Mouse (Mus musculus): ENCODE results near the gene Abhd15. TPM values are rescaled to one million over a fixed set of nuclear protein-coding genes. Genes with fewer than 3 reads are reported as not detected.

The Abhd15 gene
- total RNA-seq, 2 experiments from 2014 or later = 0.70 to 2.2 TPM

GRCm38 (mm10) chr11:77530862-77531261 is 15.9 kb downstream of the Abhd15 start:
- ATAC-seq (replicated peaks; ENCODE audit: low FRiP score, low TSS enrichment, poor library complexity, severe bottlenecking) = no peak

- no peak for ATAC-seq (replicated peaks; ENCODE audit: low FRiP score, low TSS enrichment, poor library complexity, severe bottlenecking)
These were observed 17.4 kb downstream of the Abhd15 start for GRCm38 (mm10) chr11:77532202-77532846.

DNA sequence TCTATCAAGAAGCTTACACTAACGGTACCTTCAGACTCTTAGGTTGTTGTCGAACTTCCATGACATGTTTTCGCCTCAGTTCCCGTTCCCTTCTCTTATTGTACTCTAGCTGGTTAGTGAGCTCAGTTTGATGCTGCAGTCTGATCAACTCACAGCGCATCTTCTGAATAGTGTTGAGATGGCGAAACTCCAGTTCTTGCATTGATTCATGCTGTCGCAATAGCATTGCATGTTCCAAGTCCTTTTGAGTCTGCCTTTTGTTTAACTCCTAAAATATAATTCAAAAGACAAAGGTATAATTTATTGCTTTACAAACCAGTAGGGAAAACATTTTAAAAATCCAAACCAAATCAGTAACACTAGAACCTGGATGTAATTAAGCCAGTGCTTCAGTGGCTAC is 30.3 kb downstream of the Abhd15 start:
- no peak for ATAC-seq (replicated peaks; ENCODE audit: low FRiP score, low TSS enrichment, poor library complexity, severe bottlenecking)

- no peak for ATAC-seq (replicated peaks; ENCODE audit: low FRiP score, low TSS enrichment, poor library complexity, severe bottlenecking)
These were observed 70.3 kb downstream of the Abhd15 start for GRCm38 (mm10) chr11:77585201-77585600.

Other genes with a start within 250 kb of the Abhd15 start
- gene Coro6, start 52.7 kb upstream of the Abhd15 start, total RNA-seq (2014; fragmentation: Nextera tagmentation) = not detected in 2 replicates
- not detected in 2 replicates for gene Coro6, start 52.7 kb upstream of the Abhd15 start, total RNA-seq (2017)
- gene Ankrd13b, start 25.4 kb upstream of the Abhd15 start, total RNA-seq (2014; fragmentation: Nextera tagmentation) = 25.8 and 26.4 TPM in 2 replicates
- 8.3 and 11.7 TPM in 2 replicates for gene Ankrd13b, start 25.4 kb upstream of the Abhd15 start, total RNA-seq (2017)
- gene Git1, start 21.6 kb upstream of the Abhd15 start, total RNA-seq (2014; fragmentation: Nextera tagmentation) = 28.7 and 37.5 TPM in 2 replicates
- gene Git1, start 21.6 kb upstream of the Abhd15 start, total RNA-seq (2017) = 10.9 and 13.6 TPM in 2 replicates
- gene Trp53i13, start 859 bp downstream of the Abhd15 start, total RNA-seq (2014; fragmentation: Nextera tagmentation) = 3.8 and 11.1 TPM in 2 replicates
- gene Trp53i13, start 859 bp downstream of the Abhd15 start, total RNA-seq (2017) = 0.66 and 0.76 TPM in 2 replicates
- gene Gm10392, start 4.1 kb downstream of the Abhd15 start, total RNA-seq (2014; fragmentation: Nextera tagmentation) = 0.69 and 1.3 TPM in 2 replicates
- gene Gm10392, start 4.1 kb downstream of the Abhd15 start, total RNA-seq (2017) = not detected in 2 replicates
- gene Taok1, start 92.7 kb downstream of the Abhd15 start, total RNA-seq (2014; fragmentation: Nextera tagmentation) = 15.4 and 20.3 TPM in 2 replicates
- 28.9 and 39.6 TPM in 2 replicates for gene Taok1, start 92.7 kb downstream of the Abhd15 start, total RNA-seq (2017)
- gene Nufip2, start 171.0 kb downstream of the Abhd15 start, total RNA-seq (2014; fragmentation: Nextera tagmentation) = 60.0 and 67.4 TPM in 2 replicates
- gene Nufip2, start 171.0 kb downstream of the Abhd15 start, total RNA-seq (2017) = 78.5 and 79.1 TPM in 2 replicates
- not detected in 2 replicates for gene Cryba1, start 210.2 kb downstream of the Abhd15 start, total RNA-seq (2014; fragmentation: Nextera tagmentation)
- not detected in 2 replicates for gene Cryba1, start 210.2 kb downstream of the Abhd15 start, total RNA-seq (2017)
- 69.3 and 99.2 TPM in 2 replicates for gene Myo18a, start 248.1 kb downstream of the Abhd15 start, total RNA-seq (2014; fragmentation: Nextera tagmentation)
- 84.3 and 107 TPM in 2 replicates for gene Myo18a, start 248.1 kb downstream of the Abhd15 start, total RNA-seq (2017)